Mouse (Mus musculus) natural killer cell, adult 2 months (primary cell): ENCODE measurements around the gene Slc1a7.

Experiments
- DNase-seq, 2 experiments: peaks; one replicate each; pipeline ENCODE4 v3.0.0; 2022; ENCODE audit warnings: low spot score in 2 of 2

The Slc1a7 gene

DNA sequence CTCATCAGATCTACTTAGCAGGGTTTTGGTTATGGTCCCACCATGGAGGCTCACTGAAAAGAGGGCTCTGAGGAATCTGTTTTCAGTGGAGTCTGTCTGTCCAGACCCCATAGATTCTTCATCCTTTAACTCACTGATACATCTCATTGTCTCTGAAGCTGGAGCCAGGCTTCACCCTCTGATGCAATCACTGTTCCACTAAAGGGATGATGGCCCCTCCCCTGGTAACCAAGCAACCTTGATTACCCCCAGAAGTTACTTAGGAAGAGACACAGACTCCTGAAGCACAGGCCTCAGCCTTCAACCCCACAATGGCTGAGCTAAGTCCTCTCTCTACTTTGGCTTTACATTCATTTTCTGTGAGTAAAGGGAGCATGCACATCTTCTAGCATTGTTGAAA, 1.6 kb downstream of the Slc1a7 start:
- DNase-seq = no peak

DNA sequence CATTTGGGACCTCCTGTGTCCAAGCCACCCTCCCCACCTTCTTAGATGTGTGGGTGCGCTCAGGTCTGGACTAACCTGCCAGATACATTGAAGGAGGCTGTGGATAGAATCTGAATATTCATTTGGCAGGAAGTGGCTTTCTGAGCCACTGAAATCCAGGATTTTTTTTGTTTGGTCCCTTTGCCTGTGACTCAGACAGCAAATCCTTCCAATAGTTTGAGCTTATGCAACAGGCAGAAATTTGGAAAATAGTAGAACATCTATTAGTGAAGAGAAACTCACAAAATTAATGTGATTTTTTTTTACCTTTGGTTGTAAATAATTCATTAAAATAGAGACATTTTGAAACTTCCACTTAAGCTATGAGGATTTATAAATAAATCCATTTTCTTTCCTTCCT, 3.0 kb downstream of the Slc1a7 start:
- DNase-seq = no peak

DNA sequence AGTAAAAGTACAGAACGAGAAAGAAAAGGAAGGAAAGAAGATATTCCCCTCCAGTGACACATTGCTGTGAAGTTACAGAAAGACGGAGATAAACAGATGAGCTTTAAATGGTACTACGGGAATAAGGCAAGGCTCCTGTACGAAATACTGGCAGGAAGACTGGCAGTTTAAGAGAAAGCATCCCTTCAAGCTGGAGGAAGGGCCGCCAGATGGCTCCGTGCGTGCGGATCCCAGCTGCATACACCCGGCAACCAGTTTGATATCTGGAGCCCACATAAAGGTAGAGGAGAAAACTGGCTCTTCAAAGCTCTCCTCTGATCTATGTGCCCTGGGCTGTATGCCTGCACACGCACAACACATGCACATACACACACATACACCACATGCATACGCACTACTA, 6.4 kb downstream of the Slc1a7 start:
- DNase-seq = no peak

DNA sequence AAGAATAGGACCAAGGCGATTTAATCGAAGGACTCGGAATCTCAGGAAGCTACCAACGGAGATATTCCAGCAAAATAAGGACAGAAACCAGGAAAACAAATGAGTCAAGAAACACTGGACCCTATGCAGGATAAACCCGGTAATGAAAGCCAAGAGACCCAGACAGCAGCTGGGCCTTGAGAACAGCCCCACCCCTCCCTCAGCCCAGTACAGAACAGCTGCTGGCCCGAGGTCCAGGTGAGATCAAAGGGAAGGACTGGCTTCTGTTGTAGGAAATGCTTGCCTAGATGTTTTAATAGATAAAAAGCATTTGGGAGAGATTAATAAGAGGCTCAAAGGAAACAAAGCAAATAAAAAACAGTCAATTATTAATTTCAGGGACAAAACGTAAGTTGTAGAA, 6.9 kb downstream of the Slc1a7 start:
- no peak for DNase-seq

DNA sequence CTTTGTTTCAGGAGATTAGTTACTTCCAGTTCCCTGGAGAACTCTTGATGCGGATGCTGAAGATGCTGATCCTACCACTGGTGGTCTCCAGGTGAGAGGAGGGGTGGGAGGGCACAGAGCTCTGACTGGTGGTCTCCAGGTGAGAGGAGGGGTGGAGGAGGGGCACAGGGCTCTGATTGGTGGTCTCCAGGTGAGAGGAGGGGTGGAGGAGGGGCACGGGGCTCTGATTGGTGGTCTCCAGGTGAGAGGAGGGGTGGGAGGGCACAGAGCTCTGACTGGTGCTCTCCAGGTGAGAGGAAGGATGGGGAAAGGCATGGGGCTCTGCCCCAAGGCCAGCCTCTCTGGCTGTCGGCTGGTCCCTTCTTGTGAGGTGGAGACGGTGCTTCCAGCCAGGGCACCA, 9.5 kb downstream of the Slc1a7 start:
- DNase-seq = no peak

DNA sequence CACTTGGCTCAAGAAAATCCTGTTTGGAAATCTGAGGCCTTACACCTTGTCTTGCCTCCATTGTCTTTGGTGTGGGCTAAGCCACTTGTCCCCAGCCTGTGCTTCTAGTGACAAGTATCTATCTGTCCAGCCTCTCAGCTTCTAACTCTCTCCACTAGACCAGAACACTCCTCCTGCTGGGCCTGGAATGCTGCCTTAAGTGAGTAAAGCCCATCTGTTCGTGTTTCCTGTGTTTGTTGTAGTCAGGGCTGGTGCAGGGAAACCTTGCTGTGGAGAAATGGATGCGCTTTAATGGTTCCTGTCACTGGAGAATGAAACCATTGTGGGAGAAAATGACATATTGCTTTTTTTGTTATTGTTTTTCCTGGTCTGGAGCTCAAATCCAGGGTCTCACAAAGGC, 11.4 kb downstream of the Slc1a7 start:
- no peak for DNase-seq

DNA sequence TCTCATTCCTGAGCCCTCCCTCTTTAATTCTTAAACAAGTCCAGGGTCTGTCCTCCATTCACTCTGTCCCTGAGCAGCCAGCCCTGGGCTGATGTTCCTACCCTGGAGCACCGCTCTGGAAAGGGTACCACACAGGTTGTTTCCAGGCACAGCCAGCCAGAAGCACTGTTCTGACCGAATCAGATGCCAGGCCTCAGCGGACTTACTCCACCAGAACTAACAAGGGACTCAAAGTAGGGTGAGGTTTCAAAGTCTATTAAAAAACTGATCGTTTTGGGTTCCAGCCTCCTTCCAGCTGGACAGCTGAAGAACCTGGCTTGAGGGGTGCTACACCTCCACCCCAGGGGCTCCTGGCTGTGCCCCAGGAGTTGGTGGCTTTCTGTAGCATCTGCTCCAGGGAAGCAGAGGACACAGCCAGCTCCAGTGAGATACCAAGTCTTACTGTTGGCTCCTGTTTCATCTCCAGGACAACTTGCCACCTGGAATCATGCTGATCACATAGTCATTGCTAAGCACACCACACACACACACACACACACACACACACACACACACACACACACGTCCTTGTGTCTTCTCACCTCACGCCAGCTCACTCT, 12.0 kb downstream of the Slc1a7 start:
- DNase-seq = no peak

DNA sequence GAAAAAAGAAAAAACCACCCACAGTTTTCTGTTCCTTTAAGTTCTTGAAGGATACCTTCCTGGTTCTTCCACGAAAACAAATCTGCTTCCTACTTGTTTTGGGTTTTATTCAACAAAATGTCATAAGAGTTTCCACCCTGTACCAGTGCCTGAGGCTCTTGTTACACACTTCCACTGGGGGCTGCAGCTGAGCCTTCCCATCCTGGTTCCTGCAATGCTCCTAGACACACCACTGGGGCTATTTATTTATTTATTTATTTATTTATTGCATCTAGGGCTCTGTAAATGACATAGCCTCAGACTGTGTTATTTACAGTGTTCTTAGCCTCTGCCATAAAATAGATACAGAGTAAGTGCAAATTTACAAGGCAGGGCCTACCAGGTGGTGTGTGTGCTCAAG, 15.6 kb downstream of the Slc1a7 start:
- DNase-seq = no peak

DNA sequence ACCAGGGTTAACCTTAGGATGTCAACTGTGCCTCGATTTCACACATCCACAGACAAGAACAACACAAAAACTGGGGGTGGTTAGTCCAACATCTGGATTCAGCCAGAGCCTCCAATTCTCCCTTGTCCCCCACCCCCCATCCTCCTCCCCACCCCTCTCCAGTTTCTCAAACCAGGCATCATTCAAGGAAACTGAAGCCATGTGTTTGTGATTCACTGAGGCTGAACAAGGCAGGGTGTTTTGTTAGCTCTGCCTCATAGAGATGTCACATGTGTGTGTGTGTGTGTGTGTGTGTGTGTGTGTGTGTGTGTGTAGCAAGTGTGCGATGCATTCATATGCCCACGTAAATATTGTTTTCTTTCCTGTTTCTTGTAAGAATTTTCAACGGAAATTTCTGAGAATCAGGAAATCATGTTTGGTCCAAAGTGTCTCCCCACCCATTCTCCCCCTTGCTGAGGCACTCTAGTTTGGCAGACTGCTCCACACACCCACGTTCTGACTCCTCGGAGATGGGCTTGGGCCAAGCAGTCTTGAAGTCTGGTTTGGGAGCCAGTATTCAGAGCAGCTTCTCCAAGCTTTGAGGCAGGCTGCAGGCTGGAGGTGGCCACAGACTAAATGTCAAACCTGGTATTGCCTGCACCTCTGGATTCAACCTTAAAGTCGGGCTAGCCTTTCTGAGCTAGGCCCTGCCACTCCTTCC, 16.3 kb downstream of the Slc1a7 start:
- no peak for DNase-seq

DNA sequence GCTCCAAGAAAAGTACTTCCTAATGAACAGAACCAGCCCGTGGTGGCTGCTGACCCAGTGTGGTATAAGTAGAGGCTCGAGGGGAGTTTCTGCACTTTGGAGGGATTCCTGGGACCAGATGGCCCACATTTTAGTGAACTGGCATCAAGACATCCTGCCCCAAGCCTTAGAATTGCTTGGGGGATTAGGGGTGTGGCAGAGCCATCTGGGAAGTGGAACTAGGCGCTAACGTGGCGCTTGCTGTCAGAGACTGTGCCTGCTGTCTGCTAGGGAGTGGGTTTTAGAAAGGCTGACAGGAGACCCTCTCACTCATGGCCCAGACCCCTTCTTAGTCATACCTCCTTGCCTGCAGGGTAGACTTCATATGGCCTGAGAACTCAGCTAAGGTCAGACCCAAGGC, 17.7 kb downstream of the Slc1a7 start:
- DNase-seq = no peak

DNA sequence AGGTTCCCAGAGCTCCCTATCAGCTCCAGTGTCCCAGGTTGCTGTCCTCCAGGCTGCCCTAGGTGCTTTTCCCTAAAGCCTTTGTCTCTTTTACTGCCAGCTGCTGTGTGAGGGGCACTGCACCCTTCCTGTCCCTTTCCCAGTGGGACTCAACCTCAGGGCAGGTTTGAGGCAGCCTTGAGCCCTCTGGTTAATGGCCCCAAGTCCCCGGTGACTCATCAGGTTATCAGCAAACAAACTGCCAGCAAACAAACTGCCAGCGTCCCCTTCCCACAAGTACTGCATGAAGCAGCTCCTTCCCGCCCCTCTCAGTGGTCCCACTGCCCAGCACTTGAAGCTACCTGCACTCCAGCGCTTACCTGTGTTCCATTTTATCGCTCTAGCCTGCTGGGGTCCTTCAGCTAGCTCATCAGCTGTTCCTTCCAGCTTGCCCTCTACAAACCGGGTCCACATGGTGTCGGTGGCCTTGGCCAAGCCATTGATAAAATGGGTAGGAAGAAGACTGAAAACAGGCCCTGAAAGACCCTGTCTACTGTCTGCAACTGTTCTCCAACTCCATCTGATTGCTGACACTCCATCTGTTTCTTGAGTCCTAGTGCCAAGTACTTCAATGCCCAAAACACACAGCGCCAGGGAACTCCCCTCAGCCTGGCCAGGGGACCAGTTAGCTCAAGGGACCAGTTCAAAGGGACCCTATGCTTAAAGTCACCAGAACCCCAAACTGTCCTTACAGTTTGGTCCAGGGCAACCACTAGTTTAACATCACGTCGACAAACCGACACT, 18.4 kb downstream of the Slc1a7 start:
- DNase-seq = no peak

DNA sequence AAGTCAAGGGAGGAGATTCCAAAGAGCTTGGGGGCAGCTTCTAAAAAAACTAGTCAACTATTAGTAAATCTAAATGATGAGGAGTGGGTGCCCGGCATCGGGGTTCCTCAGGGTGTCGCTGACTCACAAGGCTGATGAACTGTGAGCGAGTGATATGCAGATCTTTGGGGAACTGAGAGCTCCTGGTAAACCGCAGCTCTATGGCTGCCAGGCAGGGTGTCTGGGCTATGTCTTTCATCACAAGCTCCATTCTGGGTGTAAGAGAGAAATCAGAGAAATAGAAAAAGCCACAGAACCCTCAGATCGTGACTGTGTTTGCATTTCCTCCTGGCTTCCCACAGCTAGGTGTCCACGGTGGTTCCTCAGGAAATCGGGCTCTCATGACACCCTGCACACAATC, 20.8 kb downstream of the Slc1a7 start:
- peak in 1 of 2 experiments; percentile 61 for DNase-seq

DNA sequence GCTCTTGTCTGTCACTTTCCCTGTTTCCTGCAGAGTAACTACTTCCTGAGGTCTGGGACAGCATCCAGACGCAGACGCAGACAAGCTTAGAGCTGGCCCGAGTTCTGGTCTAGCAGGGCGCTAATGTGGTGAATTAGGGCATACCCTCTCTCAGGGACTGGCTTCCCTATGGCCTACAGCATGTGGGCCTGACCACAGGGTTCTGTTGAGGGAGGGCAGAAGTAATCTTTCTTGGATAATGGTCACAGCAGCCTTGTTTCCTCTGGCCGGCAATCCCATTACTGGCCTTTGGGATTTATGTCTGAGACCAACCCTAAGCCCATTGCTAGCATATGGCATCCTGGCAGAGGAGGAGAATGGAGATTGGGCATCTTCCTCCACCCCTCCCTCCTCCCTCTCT, 22.7 kb downstream of the Slc1a7 start:
- DNase-seq = no peak

DNA sequence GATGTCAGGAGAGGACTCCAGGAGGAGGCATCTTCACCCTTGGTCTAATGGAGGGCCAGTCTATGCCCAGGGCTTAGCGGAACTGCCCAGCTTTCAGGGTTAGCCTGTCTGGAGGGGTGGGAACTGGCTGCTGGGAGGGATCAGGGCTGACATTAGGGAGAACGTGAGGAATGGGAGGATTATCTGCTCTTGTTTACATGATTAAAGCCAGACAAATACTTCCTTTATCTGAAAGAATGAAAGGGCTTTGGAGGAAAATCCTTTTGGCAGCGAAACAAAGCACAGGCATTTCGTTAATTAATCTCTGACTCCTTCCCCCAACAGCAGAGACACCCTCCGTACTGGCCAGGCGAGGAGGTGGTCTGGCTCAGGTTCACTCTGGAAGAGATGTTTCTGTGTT, 23.7 kb downstream of the Slc1a7 start:
- no peak for DNase-seq

DNA sequence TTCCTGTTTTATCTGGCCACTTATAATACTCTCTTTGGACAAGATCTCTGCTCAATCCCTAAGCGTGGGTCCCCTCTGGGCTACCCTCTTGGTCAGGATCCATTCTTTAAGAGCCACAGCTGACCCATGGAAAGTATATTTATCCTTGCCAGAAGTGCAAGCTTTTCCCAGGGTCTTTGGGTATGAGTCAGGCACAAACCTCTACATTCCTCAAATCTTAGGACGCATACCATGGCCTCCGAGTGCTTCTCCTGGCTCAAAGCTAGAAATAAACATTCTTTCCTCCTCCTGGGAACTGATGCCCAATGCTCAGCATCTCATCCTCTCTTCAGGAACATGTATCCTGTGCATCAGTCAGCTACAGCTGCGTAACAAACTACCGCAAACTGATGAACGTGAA, 26.9 kb downstream of the Slc1a7 start:
- no peak for DNase-seq

DNA sequence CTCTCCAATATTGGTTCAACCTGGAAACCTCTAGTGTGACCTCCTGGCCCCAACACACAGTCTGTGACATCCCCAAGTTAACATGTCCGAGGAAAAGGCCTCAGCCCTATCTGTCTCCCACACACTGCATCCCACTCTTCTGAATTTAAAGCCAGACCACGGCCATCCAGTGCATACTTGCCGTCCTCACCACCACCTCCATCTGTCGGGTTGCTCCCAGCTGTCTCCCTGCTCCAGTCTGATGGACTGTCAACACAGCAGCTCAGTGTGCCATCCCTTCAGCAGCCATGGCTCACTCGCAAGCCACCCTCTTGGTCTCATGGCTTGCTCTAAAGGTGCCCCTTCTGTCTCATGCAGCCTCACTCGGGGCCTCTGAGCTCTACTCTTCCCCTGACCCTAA, 27.6 kb downstream of the Slc1a7 start:
- no peak for DNase-seq

DNA sequence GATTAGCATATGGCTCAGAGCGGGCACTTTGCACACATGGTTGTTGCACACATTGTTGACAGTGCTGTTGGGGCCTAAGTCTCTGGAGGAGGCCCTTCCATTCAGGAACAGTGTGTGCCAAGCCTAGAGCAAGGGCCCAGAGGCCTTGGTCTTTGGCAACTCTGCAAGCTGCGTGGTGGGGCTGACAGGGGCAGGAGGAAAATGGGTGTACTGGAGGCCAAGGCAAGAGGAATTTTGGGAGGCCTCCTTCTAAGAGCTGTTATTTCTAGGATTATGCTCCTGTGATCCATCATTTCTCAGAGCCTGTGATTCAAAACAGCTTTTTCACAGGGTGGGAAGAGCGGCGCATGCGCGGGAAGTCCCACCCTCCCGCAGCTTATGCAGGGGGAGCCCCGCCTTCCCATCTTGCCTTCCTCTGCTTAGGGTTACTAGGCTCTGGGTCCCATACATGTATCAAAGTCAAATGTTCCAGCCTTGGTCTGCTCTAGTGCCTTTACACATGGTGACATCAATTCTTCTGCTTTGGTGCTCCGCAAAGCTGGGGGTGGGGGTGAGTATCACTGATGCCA, 28.4 kb downstream of the Slc1a7 start:
- DNase-seq = no peak

DNA sequence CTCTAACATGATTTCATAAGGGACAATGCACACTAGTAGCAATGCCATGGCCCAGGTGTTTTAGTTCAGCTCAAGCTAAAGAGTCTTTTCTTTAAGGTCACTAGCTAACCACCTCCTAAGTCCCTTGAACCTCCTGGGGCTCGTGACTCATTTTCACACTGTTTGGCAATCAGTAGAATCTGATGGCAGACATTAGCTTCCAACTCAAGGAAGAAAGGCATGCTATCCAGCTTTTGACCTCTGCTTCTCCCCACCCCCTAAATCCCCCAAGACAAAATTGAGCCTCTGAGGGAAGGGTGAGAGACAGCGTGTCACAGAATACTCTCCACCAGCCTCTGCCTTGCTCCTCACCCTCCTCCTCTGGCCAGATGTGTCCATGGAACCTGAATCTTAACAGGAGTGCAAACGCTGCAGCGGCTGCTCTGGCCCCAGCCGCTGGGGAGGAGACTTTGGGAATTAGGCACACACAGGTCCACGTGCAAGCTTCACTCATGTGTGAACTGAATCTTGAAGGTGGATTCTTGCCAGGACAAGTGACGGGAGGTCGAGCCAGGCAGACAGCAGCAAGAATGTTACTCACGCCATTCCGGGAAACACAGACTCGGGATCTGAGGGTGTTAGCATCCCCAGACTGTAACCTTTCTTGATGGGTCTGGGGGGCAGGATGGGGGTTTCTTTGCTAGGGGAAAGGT, 30.7 kb downstream of the Slc1a7 start:
- no peak for DNase-seq

DNA sequence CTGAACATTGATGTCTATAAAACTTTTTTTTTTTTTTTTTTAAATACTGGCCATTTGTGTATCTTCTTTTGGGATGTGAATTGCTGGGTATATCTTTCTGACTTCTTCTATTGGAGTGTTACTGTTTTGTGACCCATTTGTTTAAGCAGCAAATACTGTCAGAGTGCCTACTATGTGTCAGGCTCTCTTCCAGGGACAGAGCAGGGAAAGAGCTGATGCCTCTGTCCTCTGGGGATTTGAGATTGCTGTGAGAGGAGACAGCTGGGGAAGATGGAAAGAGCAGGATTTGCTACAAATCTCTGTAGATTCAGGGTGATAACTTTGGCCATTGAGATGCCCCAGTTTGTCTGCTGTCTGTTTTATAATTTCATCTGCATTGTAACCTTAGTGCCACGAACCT, 31.2 kb downstream of the Slc1a7 start:
- DNase-seq = no peak

DNA sequence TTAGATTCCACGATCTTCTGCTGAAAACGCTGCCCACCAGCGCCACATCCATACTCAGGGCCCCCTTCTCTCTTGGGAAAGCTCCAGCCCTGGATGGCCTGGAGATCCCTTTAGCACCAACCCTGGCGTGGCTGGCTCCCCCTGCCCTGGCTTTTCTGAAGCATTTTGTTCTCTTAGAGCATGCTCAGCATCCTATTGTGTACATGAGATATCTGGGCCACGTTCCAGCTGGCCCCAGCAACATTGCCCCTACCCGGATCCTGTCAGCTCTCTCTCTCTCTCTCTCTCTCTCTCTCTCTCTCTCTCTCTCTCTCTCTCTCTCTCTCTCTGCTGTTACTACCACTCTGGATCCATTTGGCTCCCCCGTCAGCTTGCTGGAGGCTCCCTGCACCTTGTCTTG, 37.2 kb downstream of the Slc1a7 start:
- DNase-seq = no peak

DNA sequence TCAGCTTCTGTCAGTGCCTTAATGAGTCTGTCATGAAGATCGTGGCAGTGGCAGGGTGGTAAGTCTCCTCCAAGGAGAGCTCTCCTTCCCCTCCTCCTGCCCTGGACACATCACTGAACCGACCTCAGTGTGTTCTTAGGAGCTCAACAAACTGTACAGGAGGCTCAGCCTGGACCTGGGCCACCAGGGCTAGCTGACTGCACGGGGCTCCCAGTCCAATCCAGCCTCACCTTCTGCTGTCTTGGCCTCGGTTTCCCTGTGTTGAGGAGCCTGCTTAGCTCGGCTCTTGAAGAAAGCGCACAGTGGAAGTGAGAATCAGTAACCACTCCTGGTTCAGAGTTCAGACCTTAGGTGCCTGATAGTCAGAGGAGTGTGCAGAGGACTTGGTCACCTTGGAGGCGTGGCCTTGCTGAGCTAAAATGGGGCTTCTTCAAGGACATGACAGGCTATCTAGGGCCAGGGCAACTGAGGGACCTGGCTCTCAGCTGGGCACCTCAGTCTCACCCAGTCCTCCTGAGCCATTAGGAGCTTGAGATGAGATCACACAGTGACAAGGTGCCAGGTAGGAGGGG, 39.5 kb downstream of the Slc1a7 start:
- no peak for DNase-seq

DNA sequence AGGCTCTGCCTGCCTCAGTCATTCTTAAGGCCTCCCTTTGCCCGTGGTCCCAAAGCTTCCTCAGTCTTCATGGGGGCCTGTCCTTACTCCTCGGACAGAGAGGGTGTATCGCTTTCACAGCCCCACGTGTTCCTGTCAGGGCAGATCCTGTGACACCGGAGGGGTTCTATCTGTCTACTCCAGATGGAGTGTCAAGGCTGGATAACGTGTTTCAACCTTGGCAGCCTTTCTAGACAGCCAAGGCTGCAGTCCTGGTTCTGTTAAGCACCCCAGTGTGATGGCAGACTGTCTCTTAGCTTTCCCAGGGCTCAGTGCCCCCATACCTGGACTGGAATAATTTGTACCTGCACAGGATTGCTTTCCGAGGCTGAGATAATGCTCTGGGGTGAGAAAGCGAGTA, 40.4 kb downstream of the Slc1a7 start:
- DNase-seq = no peak
